Mouse (Mus musculus) thymus, adult 2 months (tissue): Measurements from ENCODE around the gene Mre11a.
A peak's percentile ranks its signal among the peaks of the same experiment; 100 is the strongest.

ENCODE experiments used
- CTCF ChIP-seq: fragments of 200-500 bp; IDR thresholded peaks from 2 replicates; pipeline ENCODE4 v1.5.1; 2012; ENCODE audit warnings: mild to moderate bottlenecking, control low read depth, low read length, moderate library complexity, borderline replicate concordance; ENCODE audit not compliant: control insufficient read depth, poor library complexity, insufficient read depth; ENCODE audit errors: extremely low read depth
- POLR2A ChIP-seq: fragments of 200-500 bp; IDR thresholded peaks from 2 replicates; pipeline ENCODE4 v1.6.1; 2012; ENCODE audit warnings: mild to moderate bottlenecking, low read length, control low read depth, moderate library complexity; ENCODE audit not compliant: control insufficient read depth, poor library complexity, insufficient read depth; ENCODE audit errors: extremely low read depth

DNA sequence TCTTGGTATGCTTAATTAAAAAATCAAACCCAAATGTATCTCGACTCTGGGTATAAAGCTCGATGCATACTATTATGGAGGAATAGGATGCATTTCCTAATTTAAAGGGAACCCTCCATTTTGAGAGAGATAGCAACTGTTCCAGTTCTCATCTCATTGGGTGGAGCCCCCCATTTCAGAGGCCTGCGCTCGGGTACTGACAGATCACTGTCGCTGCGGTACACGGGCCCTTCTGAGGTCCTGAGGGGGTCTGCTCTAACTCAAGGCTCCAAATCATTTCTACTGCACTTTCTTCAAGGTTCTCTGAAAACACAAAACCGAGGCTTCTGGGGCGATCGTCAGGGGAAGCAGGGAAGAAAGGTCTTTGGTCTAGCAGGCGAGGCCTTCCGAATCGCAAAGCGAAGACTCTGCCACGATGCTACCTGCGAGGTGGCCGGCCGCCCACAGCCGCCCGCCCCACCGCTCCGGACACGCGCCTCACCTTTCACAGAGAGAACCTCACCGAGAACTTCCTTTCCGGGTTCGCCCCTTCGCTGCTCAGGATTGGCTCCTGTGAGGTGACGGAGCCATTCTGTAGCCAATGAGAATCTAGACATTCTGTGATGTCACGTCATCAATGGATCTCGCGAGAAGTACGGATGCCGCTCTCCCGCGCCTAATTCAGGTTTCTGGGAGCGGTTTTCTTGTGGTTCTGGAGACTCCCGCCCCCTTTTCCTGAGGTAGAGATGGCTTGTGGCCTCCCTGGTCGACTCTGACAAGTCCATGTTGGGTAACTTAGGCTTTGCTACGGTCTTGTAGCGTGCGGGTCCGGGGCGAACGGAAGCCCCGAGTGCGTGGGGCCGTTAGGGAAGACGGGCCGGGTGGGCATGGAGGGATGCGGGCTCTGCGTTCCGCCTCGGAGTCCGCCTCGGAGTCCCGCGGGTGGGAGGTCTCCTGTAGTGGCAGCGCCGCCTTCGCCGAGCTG is at the start of gene Mre11a, which contains the start of gene Ankrd49:
- TF ChIP-seq CTCF (0 out of 2 replicates have a peak, but pooled peaks have one; percentile 5), POLR2A (peak; percentile 57; the same call in 1 of the 2 replicates)
